Mouse (Mus musculus) frontal cortex, postnatal 25 days (tissue): ENCODE measurements around the gene Rai2.
"Not testable (repeated sequence)": the region's sequence is repeated elsewhere in the genome, so short reads cannot be mapped to it uniquely, and the experiment has no call there.

Source experiments
- DNase-seq, 2 experiments: peaks; one replicate each; pipeline ENCODE4 v3.0.0; 2022; ENCODE audit warnings: low spot score in 2 of 2

Rai2 gene

DNA sequence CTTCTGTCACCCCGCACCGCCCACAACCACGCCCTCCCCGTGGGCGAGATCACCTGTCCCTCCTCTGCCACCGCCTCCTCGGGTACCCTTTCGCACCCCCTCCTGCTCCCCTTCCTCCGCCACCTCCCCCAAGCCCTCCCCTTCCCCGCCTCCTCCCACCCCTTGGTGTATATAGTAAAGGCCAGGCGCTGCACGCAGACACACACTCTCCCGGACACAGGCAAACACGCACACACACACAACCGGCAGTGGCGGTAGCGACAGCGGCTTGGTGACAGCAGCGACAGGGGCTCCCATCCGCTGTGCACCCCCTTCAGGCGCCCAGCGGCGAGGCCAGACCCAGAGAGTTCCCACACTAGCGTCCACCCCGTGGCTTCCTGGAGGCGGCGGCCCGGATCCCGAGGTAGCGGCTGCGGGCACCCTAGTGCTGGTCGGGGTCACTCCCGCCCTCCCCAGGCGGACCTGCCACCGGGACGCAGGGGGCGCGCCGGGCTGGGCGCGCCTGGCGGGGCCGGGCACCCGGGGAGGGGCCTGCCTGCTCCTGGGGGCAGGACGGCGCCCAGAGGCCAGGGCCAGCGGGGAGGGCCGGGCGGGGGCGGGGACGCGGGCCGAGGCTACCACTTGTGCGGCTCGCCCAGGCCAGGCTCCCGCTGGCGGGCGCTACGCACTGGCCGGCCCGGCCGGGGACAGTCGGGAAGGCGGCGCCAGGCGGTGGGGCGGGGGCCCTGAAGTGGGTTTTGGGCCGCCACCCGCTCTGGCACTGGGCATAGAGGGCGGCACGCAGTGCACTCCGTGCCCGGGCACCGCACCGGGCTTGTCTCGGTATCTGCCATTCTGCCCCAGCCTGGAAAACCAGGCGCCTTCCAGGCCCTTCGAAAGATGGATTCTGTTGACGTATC, at the start of gene Rai2:
Gene Rai2, plus strand, starts transcription at position 205 of the 899 bp plus-strand sequence.
- DNase-seq, result no peak

DNA sequence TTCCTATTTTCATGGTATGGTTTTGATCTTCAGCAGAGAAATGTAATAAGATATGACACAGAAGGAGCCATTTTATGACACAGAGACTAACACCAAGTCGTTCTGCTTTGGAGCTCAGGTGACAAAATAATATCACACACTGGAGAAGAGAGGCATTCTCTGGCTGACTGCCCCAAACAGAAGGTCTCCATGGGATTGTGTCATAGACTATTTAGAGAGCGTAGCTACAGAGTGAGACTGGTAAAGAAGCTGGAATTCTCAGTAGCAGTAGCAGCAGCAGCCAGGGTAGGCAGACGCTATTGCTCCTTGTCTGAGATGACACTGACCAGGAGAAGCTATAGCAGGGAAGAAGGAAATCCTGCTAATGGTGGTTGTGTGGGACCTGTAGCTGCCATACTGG, 27.5 kb upstream of the Rai2 start:
- no peak for DNase-seq

DNA sequence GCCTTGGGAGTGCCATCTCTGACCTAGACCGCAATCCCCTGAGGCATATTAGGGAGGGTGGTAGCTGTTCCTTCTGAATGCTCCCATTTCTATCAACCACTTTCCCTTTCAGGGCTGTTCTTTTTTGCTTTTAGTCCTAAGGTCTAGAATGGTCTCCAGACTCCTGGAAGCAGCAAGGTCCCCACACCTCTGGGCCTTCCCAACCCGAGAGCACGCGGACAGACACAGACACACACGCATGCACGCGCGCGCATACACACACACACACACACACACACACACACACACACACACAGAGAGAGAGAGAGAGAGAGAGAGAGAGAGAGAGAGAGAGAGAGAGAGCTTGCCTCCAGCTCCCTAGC, 385 bp upstream of the Rai2 start:
- no peak for DNase-seq

DNA sequence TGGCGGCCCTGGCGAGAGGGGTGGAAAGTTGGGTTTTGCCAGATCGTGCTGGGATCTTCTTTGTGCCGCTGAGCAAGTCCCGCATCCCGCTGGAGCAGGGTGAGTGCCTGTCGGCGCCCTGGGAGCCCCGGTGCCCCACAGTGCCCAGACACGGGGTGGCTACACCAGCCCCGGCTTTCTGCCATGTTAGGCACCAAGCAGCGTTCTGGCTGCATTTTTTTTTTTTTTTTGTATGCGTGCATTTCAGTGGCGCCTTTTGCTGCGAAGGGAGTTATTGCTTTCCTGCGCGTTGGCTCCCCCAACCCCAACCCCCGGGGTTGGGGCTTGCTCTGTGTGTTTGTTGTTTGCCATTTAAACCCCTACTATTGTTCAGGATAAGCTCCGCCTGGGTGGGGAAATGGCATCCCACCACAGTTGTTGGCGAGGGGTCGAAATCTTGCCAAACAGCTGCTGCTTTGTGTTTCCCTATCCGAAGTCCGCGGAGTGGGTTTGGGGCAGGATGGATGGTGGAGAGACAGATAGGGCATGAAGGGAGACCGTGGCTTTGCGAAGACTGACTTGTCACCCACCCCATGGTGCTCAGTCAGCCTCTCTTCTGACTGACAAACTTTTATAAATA, 1.0 kb downstream of the Rai2 start:
- no peak for DNase-seq

DNA sequence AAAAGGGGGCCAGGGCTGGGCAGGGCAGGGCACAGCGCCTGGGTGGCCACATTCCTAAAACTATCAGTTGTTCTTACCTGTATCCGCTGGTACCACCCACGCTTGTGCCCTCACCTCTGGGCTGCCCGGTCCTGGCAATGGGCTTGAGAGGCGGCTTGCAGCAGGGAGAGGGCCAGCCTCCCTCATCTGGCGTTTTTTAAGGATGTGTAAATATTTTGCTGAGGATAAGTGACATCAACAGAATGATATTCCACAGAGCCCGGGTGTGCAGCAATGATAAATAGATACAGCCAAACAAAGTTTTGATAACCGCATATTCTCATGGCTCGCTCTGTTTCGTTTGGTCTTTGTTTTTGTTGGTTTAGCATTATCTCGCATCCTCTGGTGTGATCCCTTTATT, 1.7 kb downstream of the Rai2 start:
- no peak for DNase-seq

DNA sequence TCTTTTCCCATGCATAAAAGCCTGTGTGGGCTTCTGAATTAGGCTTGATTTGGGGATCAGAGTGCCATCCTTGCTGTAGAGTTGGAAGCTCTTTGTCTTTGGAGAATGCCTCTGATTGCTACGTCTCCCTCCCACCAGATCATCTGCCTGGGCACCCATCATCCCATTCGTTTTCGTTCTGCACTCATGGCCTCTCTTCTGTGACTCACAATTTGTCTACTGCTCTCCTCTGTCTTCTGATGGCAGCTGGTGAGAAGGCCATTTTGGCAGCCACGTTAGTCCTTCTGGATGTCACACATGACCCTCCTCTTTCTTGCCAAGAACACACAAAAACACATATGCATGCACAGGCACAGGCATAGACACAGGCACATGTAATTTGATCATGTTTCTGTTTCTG, 4.2 kb downstream of the Rai2 start:
- DNase-seq, result no peak

DNA sequence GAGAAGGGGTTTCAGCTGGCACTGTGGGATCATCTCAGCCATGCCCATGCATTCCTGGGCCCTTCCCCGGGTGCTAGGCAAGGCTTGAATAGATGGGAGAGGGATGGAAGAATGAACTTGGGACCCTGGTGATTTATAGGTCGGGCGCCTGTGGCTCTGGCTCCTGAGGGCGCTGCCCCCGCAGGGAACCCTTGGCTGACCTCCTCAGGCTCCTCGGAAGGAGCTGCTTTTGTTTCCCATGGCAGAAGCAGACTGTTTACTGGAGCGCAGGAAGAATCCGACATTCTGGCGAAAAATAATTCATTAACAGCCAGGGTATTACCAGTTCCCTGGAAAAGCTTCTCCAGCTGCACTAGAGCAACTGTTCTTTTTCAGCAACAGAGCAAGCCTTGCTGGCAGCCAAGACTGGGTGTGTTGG, 6.5 kb downstream of the Rai2 start:
- DNase-seq, result no peak

DNA sequence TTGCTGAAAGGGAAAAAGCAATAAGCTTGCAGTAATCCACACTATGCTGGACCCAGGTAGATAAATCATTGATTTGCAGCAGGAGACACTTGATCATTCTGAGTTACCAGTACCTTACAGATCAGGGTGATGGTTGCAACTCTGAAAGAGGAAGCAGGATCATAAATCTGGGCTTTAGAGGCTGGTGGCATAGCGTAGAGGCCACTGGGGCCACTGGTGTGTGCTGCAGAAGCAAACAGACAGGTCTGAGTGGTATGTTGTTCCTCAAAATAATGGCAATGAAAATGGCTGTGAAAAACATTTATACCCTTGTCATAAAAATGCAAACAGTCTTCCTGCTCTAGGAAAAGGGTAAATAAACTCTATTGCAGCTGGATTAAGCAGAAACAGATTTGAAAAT, 9.4 kb downstream of the Rai2 start:
- DNase-seq, result no peak

DNA sequence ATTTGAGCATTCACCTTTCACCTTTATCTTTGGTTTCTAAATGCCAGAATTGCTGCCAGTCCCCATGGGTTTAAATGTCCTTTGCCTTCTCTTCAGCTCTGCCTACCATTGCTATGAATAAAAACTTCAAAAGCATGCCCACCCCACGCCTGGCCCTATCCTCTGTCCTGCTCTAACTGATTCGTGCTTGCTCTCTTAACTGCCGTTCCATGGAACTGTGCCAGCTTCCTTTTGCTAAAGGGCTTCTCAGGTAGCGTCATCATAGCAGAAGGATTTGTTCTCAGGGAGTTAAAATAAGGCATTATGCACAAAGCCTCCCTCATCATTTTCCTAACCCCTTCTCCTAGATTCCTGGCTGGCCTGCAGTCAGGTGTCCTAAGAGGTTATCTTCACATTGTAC, 11.6 kb downstream of the Rai2 start:
- no peak for DNase-seq

DNA sequence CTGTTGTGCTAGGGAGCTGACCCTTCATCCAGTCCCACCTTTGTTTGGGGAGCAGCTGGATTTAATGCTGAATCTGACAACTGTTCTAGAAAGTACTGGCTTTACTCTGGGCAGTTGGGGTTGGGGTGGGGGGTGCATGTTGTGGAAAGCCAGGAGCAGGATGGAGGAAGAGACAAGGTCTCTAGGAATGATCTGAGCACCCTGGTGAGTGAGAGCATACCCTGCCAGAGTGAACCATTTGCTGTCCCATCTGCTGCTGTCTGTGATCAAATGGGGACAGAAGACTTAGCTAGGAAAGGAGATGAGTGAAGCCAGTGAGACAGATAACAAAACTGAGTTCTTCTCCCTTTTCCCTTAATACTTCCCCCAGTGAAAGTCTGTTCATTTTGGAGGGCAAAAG, 13.2 kb downstream of the Rai2 start:
- no peak for DNase-seq

DNA sequence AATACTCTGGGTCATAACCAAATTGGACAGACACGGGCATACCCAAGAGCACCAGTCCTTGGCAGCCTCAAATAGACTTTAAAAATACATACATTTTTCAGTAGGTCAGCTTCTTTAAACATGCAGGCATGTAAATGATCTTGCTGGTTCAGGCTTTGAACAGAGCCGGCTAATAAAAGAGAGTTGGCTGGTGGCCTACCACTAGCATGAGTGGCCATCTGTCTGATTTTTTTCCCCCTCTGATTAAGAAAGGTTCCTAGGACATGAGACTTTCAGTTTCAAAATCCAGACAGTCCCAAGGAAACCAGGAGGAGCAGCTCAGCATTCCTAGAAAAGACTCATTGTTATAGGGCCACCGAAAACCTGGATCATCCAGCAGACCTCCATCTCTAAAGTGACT, 15.0 kb downstream of the Rai2 start:
- no peak for DNase-seq

DNA sequence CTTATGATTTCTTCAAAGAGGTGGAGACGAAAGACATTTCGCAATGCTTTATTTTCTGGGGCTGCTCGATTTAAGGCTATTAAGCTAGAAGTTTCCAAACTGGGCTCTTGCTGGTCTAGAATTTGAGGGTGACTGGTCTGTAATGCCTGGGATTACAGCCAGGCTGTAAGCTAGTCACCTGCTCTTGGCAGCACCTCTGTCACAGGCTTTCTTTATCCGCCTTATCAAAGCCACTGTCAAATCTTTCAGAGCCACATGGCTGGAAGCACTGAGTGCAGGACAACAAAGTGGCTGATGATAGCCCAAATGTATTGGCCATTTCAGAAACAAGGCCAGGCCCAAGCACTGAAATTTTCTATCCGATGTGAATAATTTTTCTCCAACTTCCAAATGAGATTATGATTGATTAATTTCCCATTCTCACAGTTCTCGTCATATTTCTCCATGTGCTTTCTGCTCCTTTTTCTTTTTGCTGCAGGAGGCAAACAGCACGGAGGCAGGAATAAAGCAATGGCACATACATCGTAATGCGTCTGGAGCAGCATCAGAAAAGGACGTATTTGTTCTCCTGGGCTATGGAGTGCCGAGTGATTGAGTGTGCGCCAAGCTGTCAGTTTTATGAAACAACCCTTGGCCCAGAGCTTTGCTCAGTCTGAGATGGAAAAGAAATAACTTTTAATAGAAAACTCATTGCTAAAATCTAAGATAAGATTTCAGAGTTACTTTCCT, 16.9 kb downstream of the Rai2 start:
- DNase-seq, result no peak

DNA sequence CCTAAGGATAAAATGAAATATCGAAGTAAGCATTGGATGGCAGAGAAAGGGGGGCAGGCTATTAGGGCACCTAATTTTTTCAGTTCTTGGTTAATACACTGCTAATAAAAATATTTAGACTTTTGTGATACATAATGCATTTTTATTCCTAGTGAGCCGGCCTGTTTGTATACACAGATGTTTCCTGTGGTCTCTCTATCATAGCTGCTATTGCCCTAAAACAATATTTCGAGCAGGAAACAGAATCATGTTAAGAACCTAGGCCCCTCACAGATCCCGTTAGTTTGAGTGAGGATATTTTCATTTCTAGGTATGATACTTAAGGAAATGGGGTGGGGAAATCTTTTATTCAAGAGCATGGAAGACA, 17.4 kb downstream of the Rai2 start:
- DNase-seq, result no peak

DNA sequence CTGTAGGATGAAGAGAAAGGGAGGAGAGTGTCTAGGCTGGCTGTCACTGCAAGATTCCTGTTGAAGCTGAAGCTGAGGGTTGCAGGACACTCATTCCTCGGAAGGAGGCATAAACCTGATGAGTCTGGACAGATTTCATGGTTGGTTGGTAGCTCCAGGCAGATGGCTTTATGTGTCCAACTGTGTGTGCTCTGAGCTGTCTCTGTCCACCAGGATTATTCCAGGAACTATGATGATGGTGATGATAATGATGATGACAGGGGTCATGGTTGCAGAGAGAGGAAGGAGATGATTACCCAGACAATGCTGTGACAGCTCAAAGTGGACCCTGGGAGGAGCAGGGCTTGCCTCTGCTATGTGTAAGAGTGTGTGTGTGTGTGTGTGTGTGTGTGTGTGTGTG, 22.5 kb downstream of the Rai2 start:
- no peak for DNase-seq

DNA sequence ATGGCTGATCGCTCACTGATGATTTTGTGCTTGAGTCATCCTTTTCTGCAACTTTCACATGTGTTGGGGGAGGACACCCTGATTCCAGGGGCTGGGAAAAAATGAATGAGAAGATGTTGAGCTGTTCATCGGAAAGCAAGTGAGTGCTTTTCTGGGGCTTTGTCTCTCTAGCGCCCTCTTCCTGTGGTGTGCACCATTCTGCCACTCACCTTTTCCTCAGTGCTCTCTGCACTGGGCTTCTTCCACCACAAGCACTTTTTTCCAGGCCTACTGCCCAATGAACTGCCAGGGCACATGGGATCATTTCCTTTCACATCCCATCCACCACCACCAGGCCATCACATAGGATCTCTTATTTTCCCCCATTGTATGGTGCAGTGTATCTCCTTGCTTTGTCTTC, 26.2 kb downstream of the Rai2 start:
- DNase-seq, result no peak

DNA sequence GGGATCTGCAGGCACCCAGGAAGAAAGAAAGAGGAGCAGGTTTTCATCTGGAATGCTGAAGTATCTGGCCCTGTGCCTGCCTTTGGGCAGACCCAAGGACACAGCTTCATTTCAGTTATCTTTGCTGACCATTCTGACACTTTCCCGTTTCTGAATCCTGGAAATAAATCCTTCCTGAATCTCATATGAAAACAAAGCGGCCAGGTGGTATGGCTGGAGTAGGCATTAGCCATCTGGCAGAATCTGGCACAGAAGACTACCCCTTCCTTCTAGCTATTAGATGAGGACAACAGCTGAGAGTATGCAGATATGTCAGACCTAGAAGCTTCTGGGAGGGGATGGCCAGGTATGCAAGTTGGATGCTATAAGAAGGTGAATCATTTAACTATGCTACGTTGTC, 28.4 kb downstream of the Rai2 start:
- DNase-seq, result no peak

DNA sequence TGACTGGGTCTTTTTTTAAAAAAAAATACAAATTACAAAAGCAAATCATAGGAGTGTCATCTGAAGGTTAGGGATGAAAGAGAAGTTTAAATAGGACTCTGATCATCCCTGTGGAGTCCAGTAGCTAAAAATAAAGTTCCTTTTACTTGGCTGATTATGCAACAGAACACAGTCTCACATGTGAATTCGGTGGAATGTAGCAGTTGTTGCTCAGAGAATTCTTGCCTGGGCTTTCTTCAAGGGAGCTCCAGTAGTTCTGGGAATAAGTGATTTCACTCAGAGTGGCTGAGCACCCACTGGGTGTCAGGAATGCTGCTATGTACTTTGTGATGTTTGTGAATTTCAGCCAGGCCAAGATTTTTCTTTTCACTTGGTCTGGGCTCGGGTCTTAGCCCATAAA, 30.5 kb downstream of the Rai2 start:
- DNase-seq, result no peak

DNA sequence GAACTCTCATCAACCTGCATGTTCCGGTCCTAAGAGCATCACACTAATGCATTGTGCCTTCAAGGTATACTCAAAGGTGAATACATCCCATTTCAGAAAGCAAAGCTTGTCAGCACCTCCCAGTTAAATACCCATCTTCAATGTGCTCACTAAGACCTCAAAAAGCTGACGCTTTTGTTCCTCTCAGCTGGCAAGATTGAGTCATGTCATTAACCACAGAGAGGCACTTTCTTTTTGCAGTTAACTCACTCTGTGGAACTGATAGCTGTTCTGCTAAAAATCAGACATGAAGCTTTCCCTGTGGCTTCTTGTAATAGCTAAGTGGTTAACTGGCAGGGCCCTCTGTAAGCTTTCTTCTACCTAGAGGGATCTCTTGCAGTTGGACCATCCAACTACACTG, 36.6 kb downstream of the Rai2 start:
- DNase-seq, result no peak

DNA sequence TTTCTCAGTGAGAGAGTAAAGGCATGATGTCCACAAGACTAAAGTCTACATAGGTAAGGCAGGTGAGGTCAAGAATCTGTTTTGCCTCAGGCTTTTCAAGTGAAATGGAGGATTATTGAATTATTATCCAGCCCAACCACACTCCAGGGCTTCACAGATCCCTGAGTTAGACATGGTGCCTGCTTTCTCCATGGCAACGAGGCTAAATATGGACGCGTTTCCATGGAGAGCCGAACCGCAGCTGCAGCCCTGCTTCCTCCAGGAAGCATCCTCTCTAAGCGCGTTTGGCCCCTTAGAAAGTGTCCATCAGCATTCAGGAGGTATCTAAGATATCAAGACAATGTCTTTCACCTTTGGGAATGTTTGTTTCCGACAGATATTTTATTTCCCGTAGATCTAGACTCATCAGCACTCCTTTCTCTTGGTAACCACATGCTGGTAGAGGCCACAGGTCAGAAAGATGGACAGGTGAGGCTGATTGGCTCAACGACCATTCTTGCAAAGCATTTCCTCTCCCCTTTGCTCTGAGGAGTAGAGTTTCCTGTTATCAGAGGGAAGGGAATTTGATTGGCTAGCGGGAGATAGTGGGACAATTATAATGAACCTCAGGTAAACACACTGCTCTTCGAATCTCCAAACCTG, 59.6 kb downstream of the Rai2 start:
- no peak for DNase-seq

DNA sequence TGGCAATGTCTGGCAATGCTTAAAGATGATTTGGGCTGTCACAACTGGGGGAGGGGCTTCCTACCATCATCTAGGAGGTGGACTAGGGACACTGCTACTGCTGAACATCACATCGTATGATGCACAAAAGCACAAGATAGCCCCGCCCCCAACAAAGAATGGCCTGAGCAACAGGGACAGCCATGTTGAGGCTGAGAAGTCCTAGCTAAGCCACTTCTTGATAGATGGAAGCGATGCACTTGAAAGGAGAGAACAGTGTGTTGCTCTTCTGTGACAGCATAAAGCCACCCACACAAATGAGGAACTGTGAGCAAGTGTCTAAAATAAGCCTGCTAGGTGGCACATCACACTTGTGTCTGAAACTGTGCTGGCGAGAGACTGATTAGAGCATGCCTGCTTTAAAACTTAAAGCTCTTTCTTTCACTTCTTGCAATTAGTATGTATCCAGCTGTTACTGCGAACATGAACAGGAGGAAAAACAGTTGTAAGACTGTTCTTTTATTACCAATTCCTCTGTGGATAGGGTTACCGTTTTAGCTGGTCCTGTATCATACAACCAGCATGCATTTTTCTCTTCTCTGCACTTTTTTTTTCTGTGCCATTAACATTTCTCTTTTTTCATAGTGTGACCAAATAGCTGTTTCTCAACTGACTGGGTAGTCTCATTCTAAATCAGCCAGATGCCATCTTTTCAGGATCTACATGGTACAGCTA, 63.6 kb downstream of the Rai2 start:
- DNase-seq, result no peak

DNA sequence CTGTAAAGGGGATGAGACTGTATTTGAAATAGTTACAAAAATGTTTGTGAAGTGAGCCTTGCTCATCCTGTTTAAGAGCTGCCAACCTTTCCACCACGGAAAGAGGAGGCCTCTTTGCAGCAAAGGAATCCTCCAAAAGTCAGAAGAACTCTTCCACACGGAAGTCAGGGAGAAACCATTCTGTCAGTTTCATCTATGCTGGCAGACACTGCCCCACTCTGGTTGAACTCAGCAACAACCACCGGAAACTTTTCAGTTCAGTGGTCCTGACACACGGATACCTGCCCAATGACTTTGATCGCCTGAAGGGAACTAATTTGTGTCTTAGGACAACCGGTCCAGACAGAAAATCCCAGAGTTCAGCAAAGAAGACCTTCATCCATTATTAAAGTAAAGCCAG, 73.3 kb downstream of the Rai2 start:
- no peak for DNase-seq

DNA sequence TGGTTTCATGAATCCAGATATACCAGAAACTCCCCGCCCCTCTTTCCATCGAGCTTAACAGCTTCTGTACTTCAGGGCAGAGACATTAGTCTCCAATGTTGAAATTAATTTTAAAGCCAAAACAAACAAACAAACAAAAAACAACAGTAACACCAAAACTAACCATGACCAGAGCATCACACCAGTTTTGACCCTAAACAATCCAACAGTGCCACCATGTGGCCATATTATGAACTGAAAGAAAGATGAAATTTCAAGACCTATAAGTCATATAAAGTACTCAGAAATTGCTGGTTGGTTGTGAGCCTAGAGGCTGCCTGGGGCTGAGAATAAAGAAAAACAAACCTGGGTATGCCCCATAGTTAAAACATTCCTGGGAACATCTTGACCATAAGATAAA, 109.3 kb downstream of the Rai2 start:
- DNase-seq, result not testable (repeated sequence)
